Mouse (Mus musculus) monocyte, adult 5-6 weeks (primary cell): ENCODE results near the gene Casd1. TPM values are rescaled to one million over a fixed set of nuclear protein-coding genes. Genes with fewer than 3 reads are reported as not detected.

Experiments used
- ATAC-seq: fragments of 153-309, 156-312 bp; replicated peaks from 2 replicates; pipeline ENCODE4 v1.8.0; 2017; ENCODE audit warnings: mild to moderate bottlenecking; ENCODE audit not compliant: low TSS enrichment, insufficient number of reproducible peaks, severe bottlenecking, poor library complexity, low FRiP score
- total RNA-seq: library from RNA; stranded (forward); fragments of 200-1000, 200-491, 200-594 nt; gene quantifications from 3 replicates; pipeline ENCODE4 v1.2.3, GENCODE M21; 2017

The Casd1 gene
- total RNA-seq, 1 experiment from 2014 or later: 42.0 TPM

DNA sequence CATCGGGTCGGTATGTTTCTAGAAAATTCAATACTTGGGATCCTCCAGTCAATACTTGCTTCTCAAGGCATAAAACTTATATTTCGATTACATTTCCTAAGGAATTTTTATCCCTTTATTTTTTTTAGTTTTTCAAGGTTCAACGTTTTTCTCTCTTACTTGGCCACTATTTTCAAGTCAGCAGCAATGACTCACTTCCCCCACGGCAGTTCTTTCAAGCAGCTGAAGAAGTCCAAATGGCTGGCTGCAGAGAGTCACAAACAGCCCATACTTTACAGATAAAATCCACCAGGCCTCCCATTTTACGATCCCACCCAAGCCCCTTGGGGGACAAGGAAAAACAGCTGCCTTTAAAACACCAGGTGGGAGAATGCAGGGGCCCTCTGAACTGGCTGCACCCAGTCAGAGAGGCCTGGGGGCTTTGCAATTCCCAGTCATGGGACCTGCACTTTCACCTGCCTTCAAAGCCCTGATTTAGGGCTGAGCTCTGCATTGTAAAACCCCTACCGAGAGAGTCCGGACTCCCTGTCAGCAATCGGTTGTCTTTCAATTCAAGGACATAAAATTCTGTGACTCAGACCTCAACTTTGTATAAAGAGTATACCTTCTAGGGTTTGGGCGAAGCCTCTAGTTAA is 84.2 kb downstream of the Casd1 start:
- no peak for ATAC-seq

- ATAC-seq: no peak
Measured at GRCm38 (mm10) chr6:4690438-4690837, 89.8 kb downstream of the Casd1 start.

Other genes starting within 250 kb of the Casd1 start
- 0.10 to 1.7 TPM in 2 of 3 replicates, not detected in the other for gene Col1a2, start 96.0 kb upstream of the Casd1 start, total RNA-seq
- gene Sgce, start 146.4 kb downstream of the Casd1 start, total RNA-seq: 2.6 to 6.1 TPM (median 3.1 TPM) in 3 replicates
- gene Peg10, start 146.5 kb downstream of the Casd1 start, total RNA-seq: 0.10 to 1.5 TPM (median 0.43 TPM) in 3 replicates